Mouse (Mus musculus): ENCODE results near the gene Itgb4.

- TF ChIP-seq CTCF (IDR thresholded peaks at IDR 0.05; ENCODE audit: control insufficient read depth, insufficient read depth, insufficient replicate concordance, low read depth, low read length) = no peak
- no peak for TF ChIP-seq POLR2A (IDR thresholded peaks at IDR 0.05; ENCODE audit: control insufficient read depth, low read depth, low read length)
Measured at GRCm38 (mm10) chr11:116008832-116009375, 34.4 kb downstream of the Itgb4 start.
